Mouse (Mus musculus) limb, embryonic 15.5 days (tissue): ENCODE measurements at regions not wholly inside any gene's neighbourhood (a gene's known extent, or its start where the extent isn't known, plus 50 kb on each side); places are given as distances from the start of the nearest gene placed in this dataset.

ENCODE experiments used
- ATAC-seq: fragments of 200-750 bp; cut with Nextera tagmentation; 2 replicates; pipeline ENCODE4 v1.8.0; 2017; ENCODE audit warnings: low read depth, moderate TSS enrichment; ENCODE audit not compliant: insufficient number of reproducible peaks, low FRiP score, low TSS enrichment
- H3K27ac ChIP-seq: fragments of 300-500 bp; sonication (generic); 2 replicates; pipeline ENCODE4 v1.5.1; 2015; ENCODE audit warnings: moderate library complexity, mild to moderate bottlenecking, inconsistent platforms
- H3K27me3 ChIP-seq: fragments of 300-500 bp; sonication (generic); 2 replicates; pipeline ENCODE4 v1.6.1; 2015; ENCODE audit warnings: inconsistent platforms
- H3K36me3 ChIP-seq: fragments of 300-500 bp; sonication (generic); 2 replicates; pipeline ENCODE4 v1.6.1; 2015; ENCODE audit warnings: inconsistent platforms
- H3K4me1 ChIP-seq: fragments of 300-500 bp; sonication (generic); 2 replicates; pipeline ENCODE4 v1.6.1; 2015; ENCODE audit warnings: inconsistent platforms
- H3K4me2 ChIP-seq: fragments of 300-500 bp; sonication (generic); 2 replicates; pipeline ENCODE4 v1.6.1; 2015; ENCODE audit warnings: mild to moderate bottlenecking, inconsistent platforms
- H3K4me3 ChIP-seq: fragments of 300-500 bp; sonication (generic); 2 replicates; pipeline ENCODE4 v1.5.1; 2015; ENCODE audit warnings: mild to moderate bottlenecking, inconsistent platforms
- H3K9ac ChIP-seq: fragments of 300-500 bp; sonication (generic); 2 replicates; pipeline ENCODE4 v1.6.1; 2015; ENCODE audit warnings: inconsistent platforms
- H3K9me3 ChIP-seq: fragments of 300-500 bp; sonication (generic); 2 replicates; pipeline ENCODE4 v1.6.1; 2016; ENCODE audit warnings: inconsistent platforms
- WGBS: fragments of 180-500 bp; shearing (Covaris S2); methylation state at CpG from one replicate; pipeline ENCODE4 v1.1.7; 2015; 5-methylcytosine and 5-hydroxymethylcytosine counted together

- H3K4me2 ChIP-seq: no peak overlapping the region
- H3K27me3 ChIP-seq: no peaks in the 10 kb centered on the region
- WGBS: 66% methylated on average over 7 of the region's 7 CpGs
- ATAC-seq: no peak
- no peak overlapping the region for H3K9ac ChIP-seq
- H3K27ac ChIP-seq: no peak overlapping the region
- H3K4me1 ChIP-seq: no peaks in the 10 kb centered on the region
- no peaks in the 10 kb centered on the region for H3K36me3 ChIP-seq
- H3K9me3 ChIP-seq: no peaks in the 10 kb centered on the region
- no peak overlapping the region for H3K4me3 ChIP-seq
Observed at GRCm38 (mm10) chr11:44133244-44133643, 232.2 kb upstream of the Adra1b start.

- no peak for ATAC-seq
- Histone ChIP-seq H3K27me3 (no peaks in the 10 kb centered on the region), H3K4me2 (no peak overlapping the region), H3K9me3 (no peaks in the 10 kb centered on the region), H3K4me3 (no peak overlapping the region), H3K27ac (no peak overlapping the region), H3K4me1 (no peaks in the 10 kb centered on the region), H3K9ac (no peak overlapping the region), H3K36me3 (no peaks in the 10 kb centered on the region)
- 75% methylated on average over 3 of the region's 3 CpGs for WGBS
Observed at GRCm38 (mm10) chr11:44136024-44136423, 235.0 kb upstream of the Adra1b start.

GRCm38 (mm10) chr11:44142996-44143395, 242.0 kb upstream of the Adra1b start:
- no peak overlapping the region for H3K4me2 ChIP-seq
- no peak overlapping the region for H3K27ac ChIP-seq
- WGBS: 91% methylated on average over 4 of the region's 4 CpGs
- H3K4me3 ChIP-seq: no peak overlapping the region
- ATAC-seq: no peak
- no peaks in the 10 kb centered on the region for H3K9me3 ChIP-seq
- H3K9ac ChIP-seq: no peak overlapping the region
- no peaks in the 10 kb centered on the region for H3K4me1 ChIP-seq
- no peaks in the 10 kb centered on the region for H3K27me3 ChIP-seq
- no peaks in the 10 kb centered on the region for H3K36me3 ChIP-seq

- Histone ChIP-seq H3K9ac (no peak overlapping the region), H3K27me3 (no peaks in the 10 kb centered on the region), H3K27ac (no peak overlapping the region), H3K36me3 (no peaks in the 10 kb centered on the region), H3K4me3 (no peak overlapping the region), H3K9me3 (no peaks in the 10 kb centered on the region), H3K4me2 (no peak overlapping the region), H3K4me1 (no peaks in the 10 kb centered on the region)
- no peak for ATAC-seq
- 81% methylated on average over 3 of the region's 3 CpGs for WGBS
Observed at GRCm38 (mm10) chr11:44144477-44144876, 243.5 kb upstream of the Adra1b start.

- no peak overlapping the region for H3K4me2 ChIP-seq
- 90% methylated on average over 3 of the region's 3 CpGs for WGBS
- no peaks in the 10 kb centered on the region for H3K9me3 ChIP-seq
- no peaks in the 10 kb centered on the region for H3K27me3 ChIP-seq
- no peaks in the 10 kb centered on the region for H3K36me3 ChIP-seq
- no peak for ATAC-seq
- no peaks in the 10 kb centered on the region for H3K4me1 ChIP-seq
- no peak overlapping the region for H3K27ac ChIP-seq
- H3K4me3 ChIP-seq: no peak overlapping the region
- no peak overlapping the region for H3K9ac ChIP-seq
Observed at GRCm38 (mm10) chr11:44146419-44146818, 245.4 kb upstream of the Adra1b start.

GRCm38 (mm10) chr11:44153576-44153975, 246.3 kb upstream of the Il12b start:
- no peak for ATAC-seq
- WGBS: 80% methylated on average over 3 of the region's 3 CpGs

GRCm38 (mm10) chr11:44155591-44155990, 244.3 kb upstream of the Il12b start:
- 26% methylated on average over 2 of the region's 2 CpGs for WGBS
- Histone ChIP-seq H3K4me2 (no peak overlapping the region), H3K9me3 (no peaks in the 10 kb centered on the region), H3K27ac (no peak overlapping the region), H3K27me3 (no peaks in the 10 kb centered on the region), H3K4me1 (0 out of 2 replicates have a peak, but pooled peaks cover 2% of the 10 kb centered on the region), H3K36me3 (no peaks in the 10 kb centered on the region), H3K4me3 (no peak overlapping the region), H3K9ac (no peak overlapping the region)
- ATAC-seq: no peak

More at GRCm38 (mm10) chr11:44153576-44153975, 246.3 kb upstream of the Il12b start:
- Histone ChIP-seq H3K9ac (no peak overlapping the region), H3K4me2 (no peak overlapping the region), H3K9me3 (no peaks in the 10 kb centered on the region), H3K27me3 (no peaks in the 10 kb centered on the region), H3K4me1 (0 out of 2 replicates have a peak, but pooled peaks cover 2% of the 10 kb centered on the region), H3K27ac (no peak overlapping the region), H3K36me3 (no peaks in the 10 kb centered on the region), H3K4me3 (no peak overlapping the region)

GRCm38 (mm10) chr11:44156081-44156480, 243.8 kb upstream of the Il12b start:
- ATAC-seq: no peak
- Histone ChIP-seq H3K4me2 (no peak overlapping the region), H3K9ac (no peak overlapping the region), H3K9me3 (no peaks in the 10 kb centered on the region), H3K36me3 (no peaks in the 10 kb centered on the region), H3K4me1 (0 out of 2 replicates have a peak, but pooled peaks cover 2% of the 10 kb centered on the region), H3K4me3 (no peak overlapping the region), H3K27ac (no peak overlapping the region), H3K27me3 (no peaks in the 10 kb centered on the region)
- WGBS: 25% methylated on average over 5 of the region's 5 CpGs

GRCm38 (mm10) chr11:44156490-44157345, 243.1 kb upstream of the Il12b start:
- no peak overlapping the region for H3K9ac ChIP-seq
- no peaks in the 10 kb centered on the region for H3K36me3 ChIP-seq
- WGBS: 69% methylated on average over 3 of the region's 3 CpGs
- H3K4me1 ChIP-seq: 0 out of 2 replicates have a peak, but pooled peaks cover 2% of the 10 kb centered on the region
- no peak overlapping the region for H3K4me3 ChIP-seq
- no peak for ATAC-seq
- H3K27me3 ChIP-seq: no peaks in the 10 kb centered on the region
- no peaks in the 10 kb centered on the region for H3K9me3 ChIP-seq
- no peak overlapping the region for H3K4me2 ChIP-seq
- no peak overlapping the region for H3K27ac ChIP-seq

- H3K36me3 ChIP-seq: no peaks in the 10 kb centered on the region
- no peak overlapping the region for H3K27ac ChIP-seq
- H3K4me1 ChIP-seq: 0 out of 2 replicates have a peak, but pooled peaks cover 2% of the 10 kb centered on the region
- 59% methylated on average over 5 of the region's 5 CpGs for WGBS
- H3K9ac ChIP-seq: no peak overlapping the region
- no peak overlapping the region for H3K4me2 ChIP-seq
- H3K4me3 ChIP-seq: no peak overlapping the region
- no peaks in the 10 kb centered on the region for H3K9me3 ChIP-seq
- H3K27me3 ChIP-seq: no peaks in the 10 kb centered on the region
- ATAC-seq: no peak
Observed at GRCm38 (mm10) chr11:44158236-44158635, 241.6 kb upstream of the Il12b start.

GRCm38 (mm10) chr11:44161734-44162418, 238.0 kb upstream of the Il12b start:
- Histone ChIP-seq H3K36me3 (no peaks in the 10 kb centered on the region), H3K9ac (no peak overlapping the region), H3K9me3 (no peaks in the 10 kb centered on the region), H3K4me2 (no peak overlapping the region), H3K27ac (no peak overlapping the region), H3K4me3 (no peak overlapping the region), H3K4me1 (no peaks in the 10 kb centered on the region), H3K27me3 (no peaks in the 10 kb centered on the region)
- WGBS: 79% methylated on average over 7 of the region's 7 CpGs
- no peak for ATAC-seq

GRCm38 (mm10) chr11:44163049-44163448, 236.8 kb upstream of the Il12b start:
- ATAC-seq: no peak
- Histone ChIP-seq H3K27me3 (no peaks in the 10 kb centered on the region), H3K9me3 (no peaks in the 10 kb centered on the region), H3K27ac (no peak overlapping the region), H3K4me1 (no peaks in the 10 kb centered on the region), H3K36me3 (no peaks in the 10 kb centered on the region), H3K4me3 (no peak overlapping the region), H3K4me2 (no peak overlapping the region), H3K9ac (no peak overlapping the region)
- WGBS: 55% methylated on average over 4 of the region's 4 CpGs
